Mouse (Mus musculus) heart, embryonic 12.5 days (tissue): ENCODE data around the gene Gpatch2. TPM values are rescaled to one million over a fixed set of nuclear protein-coding genes. Genes with fewer than 3 reads are reported as not detected.

Experiments used
- ATAC-seq: fragments of 200-750 bp; cut with Nextera tagmentation; 2 replicates; pipeline ENCODE4 v1.8.0; 2017; ENCODE audit warnings: moderate TSS enrichment, moderate library complexity; ENCODE audit not compliant: insufficient number of reproducible peaks, low FRiP score
- H3K27ac ChIP-seq: fragments of 300-500 bp; sonication (generic); 2 replicates; pipeline ENCODE4 v1.5.1; 2016; ENCODE audit warnings: mild to moderate bottlenecking, moderate library complexity; ENCODE audit not compliant: poor library complexity, severe bottlenecking
- H3K27me3 ChIP-seq: fragments of 300-500 bp; sonication (generic); replicated peaks from 2 replicates; pipeline ENCODE4 v1.6.1; 2016; ENCODE audit warnings: mild to moderate bottlenecking, moderate library complexity
- H3K36me3 ChIP-seq: fragments of 300-500 bp; sonication (generic); 2 replicates; pipeline ENCODE4 v1.6.1; 2016; ENCODE audit warnings: mild to moderate bottlenecking, moderate library complexity
- H3K4me1 ChIP-seq: fragments of 300-500 bp; sonication (generic); replicated peaks from 2 replicates; pipeline ENCODE4 v1.6.1; 2016; ENCODE audit warnings: mild to moderate bottlenecking
- H3K4me2 ChIP-seq: fragments of 300-500 bp; sonication (generic); 2 replicates; pipeline ENCODE4 v1.6.1; 2016; ENCODE audit warnings: mild to moderate bottlenecking, moderate library complexity
- H3K4me3 ChIP-seq: fragments of 300-500 bp; sonication (generic); 2 replicates; pipeline ENCODE4 v1.5.1; 2016; ENCODE audit warnings: mild to moderate bottlenecking
- H3K9ac ChIP-seq: fragments of 300-500 bp; sonication (generic); 2 replicates; pipeline ENCODE4 v1.6.1; 2016; ENCODE audit warnings: mild to moderate bottlenecking, moderate library complexity
- H3K9me3 ChIP-seq: fragments of 300-500 bp; sonication (generic); replicated peaks from 2 replicates; pipeline ENCODE4 v1.6.1; 2016; ENCODE audit warnings: mild to moderate bottlenecking, moderate library complexity
- WGBS: fragments of 180-500 bp; shearing (Covaris S2); methylation state at CpG from one replicate; pipeline ENCODE4 v1.1.7; 2016; 5-methylcytosine and 5-hydroxymethylcytosine counted together
- polyA plus RNA-seq: library from polyadenylated mRNA; unstranded; fragments of >200 nt; fragmentation: Nextera tagmentation; extraction: Ambion mirVana; gene quantifications from 2 replicates; pipeline ENCODE4 v1.2.1, GENCODE M21; 2016

Gene Gpatch2
- polyA plus RNA-seq, 1 experiment from 2014 or later, result 16.7 TPM

DNA sequence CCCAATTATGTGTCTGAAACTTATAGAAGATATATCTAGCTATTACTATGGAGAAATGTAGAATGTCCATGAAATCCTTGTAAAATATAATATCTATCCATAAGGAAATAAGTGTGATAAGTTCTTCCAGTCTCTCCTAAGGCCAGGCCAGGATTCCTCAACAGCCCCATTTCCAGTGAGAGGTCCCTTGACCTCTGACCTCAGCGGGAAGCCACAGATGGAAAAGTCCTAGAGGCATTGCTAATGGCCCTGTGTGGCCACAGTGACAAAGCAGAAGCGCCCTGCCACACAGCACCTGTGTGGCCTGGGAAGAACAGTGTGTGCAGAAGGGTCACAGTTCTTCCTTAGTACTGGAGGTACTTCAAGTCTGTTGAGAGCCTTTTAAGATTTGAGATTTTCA, 127.2 kb downstream of the Gpatch2 start:
- no peak for ATAC-seq
- Histone ChIP-seq H3K9ac (no peak overlapping the region), H3K4me3 (no peak overlapping the region), H3K4me2 (no peak overlapping the region), H3K9me3 (no peaks in the 10 kb centered on the region), H3K27me3 (no peaks in the 10 kb centered on the region), H3K4me1 (peaks cover 8% of the 10 kb centered on the region; the same call in 1 of the 2 replicates), H3K36me3 (peaks cover 16% of the 10 kb centered on the region), H3K27ac (no peak overlapping the region)
- WGBS, result 67% methylated on average over 2 of the region's 2 CpGs

DNA sequence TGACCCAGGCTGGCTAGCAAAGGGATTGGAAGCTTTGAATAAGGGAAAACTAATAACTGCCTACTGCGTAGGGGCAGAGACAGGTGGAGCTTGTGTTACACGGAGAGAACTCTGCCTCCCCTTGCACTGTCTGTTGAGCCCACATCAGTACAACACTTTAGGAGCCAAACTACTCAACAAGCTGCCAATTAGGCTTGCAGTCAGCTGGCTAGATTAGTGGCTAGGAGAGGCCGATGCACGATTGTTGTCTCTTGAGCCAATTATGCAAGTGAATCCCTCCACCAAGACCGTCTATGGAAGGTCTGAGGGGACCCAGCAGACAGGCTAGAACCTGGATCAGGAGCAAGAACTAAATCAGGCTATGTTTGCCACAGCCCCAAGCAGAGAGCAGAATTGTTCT, 129.8 kb downstream of the Gpatch2 start:
- H3K9me3 ChIP-seq, result no peaks in the 10 kb centered on the region
- no peak overlapping the region for H3K4me2 ChIP-seq
- no peak overlapping the region for H3K4me3 ChIP-seq
- WGBS, result 80% methylated on average over 5 of the region's 5 CpGs
- no peak for ATAC-seq
- H3K4me1 ChIP-seq, result peaks cover 8% of the 10 kb centered on the region; the same call in 1 of the 2 replicates
- no peak overlapping the region for H3K27ac ChIP-seq
- H3K27me3 ChIP-seq, result no peaks in the 10 kb centered on the region
- H3K9ac ChIP-seq, result no peak overlapping the region
- H3K36me3 ChIP-seq, result peaks cover 33% of the 10 kb centered on the region

DNA sequence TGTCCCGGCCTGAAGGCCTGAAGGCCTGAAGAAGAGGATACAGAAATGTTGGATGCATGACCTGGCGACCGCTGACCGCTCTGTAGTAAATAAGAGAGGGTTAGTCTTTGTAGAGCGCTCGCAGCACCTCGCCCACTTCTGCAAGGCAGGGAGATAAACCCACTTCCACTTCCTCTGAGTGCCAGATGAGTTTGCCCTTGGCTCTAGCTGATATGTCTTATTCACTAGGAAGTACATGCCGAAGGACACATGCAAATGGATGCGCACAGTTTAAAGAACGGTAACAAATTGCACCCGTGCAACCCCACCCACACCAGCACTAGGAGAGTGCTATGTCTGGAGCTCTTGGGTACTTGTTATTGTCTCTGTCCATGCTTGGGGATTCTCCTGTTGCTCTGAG, 131.6 kb downstream of the Gpatch2 start:
- WGBS, result 78% methylated on average over 11 of the region's 11 CpGs

GRCm38 (mm10) chr1:187347606-187348005, 132.3 kb downstream of the Gpatch2 start:
- H3K36me3 ChIP-seq, result peaks cover 29% of the 10 kb centered on the region
- WGBS, result 76% methylated on average over 6 of the region's 6 CpGs
- no peak for ATAC-seq
- no peaks in the 10 kb centered on the region for H3K27me3 ChIP-seq
- H3K9me3 ChIP-seq, result no peaks in the 10 kb centered on the region
- no peak overlapping the region for H3K27ac ChIP-seq
- no peak overlapping the region for H3K9ac ChIP-seq
- no peak overlapping the region for H3K4me2 ChIP-seq
- H3K4me3 ChIP-seq, result no peak overlapping the region
- H3K4me1 ChIP-seq, result peaks cover 8% of the 10 kb centered on the region; the same call in 1 of the 2 replicates

More for the DNA sequence above, 131.6 kb downstream of the Gpatch2 start:
- Histone ChIP-seq H3K36me3 (peaks cover 29% of the 10 kb centered on the region), H3K9me3 (no peaks in the 10 kb centered on the region), H3K4me2 (no peak overlapping the region), H3K27me3 (no peaks in the 10 kb centered on the region), H3K4me3 (no peak overlapping the region), H3K27ac (no peak overlapping the region), H3K4me1 (peaks cover 8% of the 10 kb centered on the region; the same call in 1 of the 2 replicates), H3K9ac (no peak overlapping the region)
- no peak for ATAC-seq

DNA sequence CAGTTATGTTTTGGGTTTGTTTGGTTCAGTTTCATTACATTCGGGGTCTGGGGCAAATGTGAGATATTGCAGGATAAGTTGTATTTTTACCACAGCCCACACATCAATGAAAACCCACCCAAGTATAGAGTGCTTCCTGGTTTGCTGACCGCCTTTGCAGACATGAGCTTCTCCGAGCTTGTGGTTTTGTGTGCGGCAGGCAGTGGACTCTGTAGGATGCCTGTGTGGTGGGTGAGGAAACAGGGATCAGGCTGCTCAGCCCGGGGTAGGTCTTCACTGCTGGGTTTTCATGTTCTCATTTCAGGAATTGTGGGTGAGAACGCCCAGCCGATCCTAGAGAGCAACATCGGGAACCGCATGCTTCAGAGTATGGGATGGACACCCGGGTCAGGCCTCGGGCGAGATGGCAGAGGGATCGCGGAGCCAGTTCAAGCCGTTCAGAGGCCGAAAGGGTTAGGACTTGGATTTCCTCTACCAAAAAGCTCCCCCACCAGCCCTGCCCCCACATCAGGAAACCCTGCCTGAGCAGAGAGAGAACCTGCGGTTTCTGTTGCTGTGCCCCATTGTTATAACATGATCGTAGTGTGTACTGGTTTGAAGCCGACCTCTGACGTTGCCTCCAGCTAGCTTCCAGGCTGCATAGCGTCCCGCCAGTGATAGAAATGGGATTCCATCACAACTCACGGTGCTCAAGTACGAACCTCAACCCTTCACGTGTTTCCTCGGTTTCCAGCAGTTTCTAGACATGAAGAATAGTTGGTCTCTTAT, 132.9 kb downstream of the Gpatch2 start:
- Histone ChIP-seq H3K4me2 (no peak overlapping the region), H3K9ac (no peak overlapping the region), H3K4me3 (no peak overlapping the region), H3K27me3 (no peaks in the 10 kb centered on the region), H3K9me3 (no peaks in the 10 kb centered on the region), H3K4me1 (peaks cover 8% of the 10 kb centered on the region; the same call in 1 of the 2 replicates), H3K27ac (no peak overlapping the region), H3K36me3 (peaks cover 28% of the 10 kb centered on the region)
- ATAC-seq, result no peak
- WGBS, result 94% methylated on average over 26 of the region's 26 CpGs

DNA sequence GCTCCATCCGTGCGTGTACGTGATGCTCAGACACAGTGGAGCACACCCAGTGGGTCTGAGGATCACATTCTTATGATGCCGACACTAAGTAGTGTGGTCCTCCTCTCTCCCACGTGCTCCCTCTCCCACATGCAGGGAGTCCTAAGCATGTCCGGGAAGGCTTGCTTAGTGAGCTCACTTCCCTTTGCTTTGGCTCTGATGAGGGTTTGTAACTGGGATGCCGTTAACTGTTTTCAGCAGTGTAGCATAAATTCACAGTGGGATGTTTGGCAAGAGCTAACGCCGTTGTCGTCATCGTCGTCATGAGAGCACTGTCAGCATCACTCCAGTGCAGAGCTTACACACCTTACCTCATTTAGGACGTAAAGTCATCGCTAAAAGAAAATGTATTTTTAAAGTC, 133.6 kb downstream of the Gpatch2 start:
- WGBS, result 86% methylated on average over 14 of the region's 14 CpGs
- Histone ChIP-seq H3K4me1 (peaks cover 8% of the 10 kb centered on the region; the same call in 1 of the 2 replicates), H3K36me3 (peaks cover 25% of the 10 kb centered on the region), H3K9ac (no peak overlapping the region), H3K4me3 (no peak overlapping the region), H3K27ac (no peak overlapping the region), H3K27me3 (no peaks in the 10 kb centered on the region), H3K4me2 (no peak overlapping the region), H3K9me3 (no peaks in the 10 kb centered on the region)
- no peak for ATAC-seq

GRCm38 (mm10) chr1:187356169-187356568, 140.9 kb downstream of the Gpatch2 start:
- Histone ChIP-seq H3K4me3 (no peak overlapping the region), H3K4me1 (no peaks in the 10 kb centered on the region), H3K36me3 (no peaks in the 10 kb centered on the region), H3K9me3 (no peaks in the 10 kb centered on the region), H3K9ac (no peak overlapping the region), H3K27ac (no peak overlapping the region), H3K4me2 (no peak overlapping the region), H3K27me3 (no peaks in the 10 kb centered on the region)
- WGBS, result 86% methylated on average over 15 of the region's 15 CpGs
- no peak for ATAC-seq

GRCm38 (mm10) chr1:187356904-187357303, 141.6 kb downstream of the Gpatch2 start:
- WGBS, result 87% methylated on average over 8 of the region's 8 CpGs
- no peaks in the 10 kb centered on the region for H3K4me1 ChIP-seq

DNA sequence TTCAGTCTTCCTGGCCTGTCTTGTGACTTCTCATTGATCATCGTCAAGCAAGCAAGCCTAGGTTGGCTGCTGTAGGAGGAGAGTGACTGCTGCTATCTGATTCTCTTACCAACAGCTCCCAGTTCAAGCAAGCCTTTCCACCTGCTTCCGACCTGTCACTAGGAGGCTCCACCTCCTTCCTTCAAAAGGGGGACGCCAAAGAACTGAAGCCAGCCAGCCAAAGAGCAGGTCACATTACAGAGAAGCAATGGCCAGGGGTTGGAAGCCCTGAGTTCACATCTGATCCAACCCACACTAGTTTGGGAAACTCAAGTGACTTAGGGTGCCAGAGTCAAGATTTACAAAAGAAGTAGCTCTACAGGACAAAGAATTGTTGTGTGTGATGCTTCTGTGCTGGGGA, 144.9 kb downstream of the Gpatch2 start:
- WGBS, result 29% methylated on average over 3 of the region's 3 CpGs
- H3K9ac ChIP-seq, result no peak overlapping the region

More at GRCm38 (mm10) chr1:187356904-187357303, 141.6 kb downstream of the Gpatch2 start:
- H3K27ac ChIP-seq, result no peak overlapping the region
- H3K4me2 ChIP-seq, result no peak overlapping the region
- H3K4me3 ChIP-seq, result no peak overlapping the region
- ATAC-seq, result no peak
- H3K36me3 ChIP-seq, result no peaks in the 10 kb centered on the region
- no peaks in the 10 kb centered on the region for H3K27me3 ChIP-seq
- H3K9ac ChIP-seq, result no peak overlapping the region
- H3K9me3 ChIP-seq, result no peaks in the 10 kb centered on the region

GRCm38 (mm10) chr1:187362536-187362935, 147.2 kb downstream of the Gpatch2 start:
- 84% methylated on average over 5 of the region's 5 CpGs for WGBS
- ATAC-seq, result no peak
- H3K27ac ChIP-seq, result no peak overlapping the region
- no peak overlapping the region for H3K9ac ChIP-seq
- H3K4me3 ChIP-seq, result no peak overlapping the region
- no peak overlapping the region for H3K4me2 ChIP-seq
- H3K36me3 ChIP-seq, result no peaks in the 10 kb centered on the region
- H3K4me1 ChIP-seq, result no peaks in the 10 kb centered on the region
- H3K27me3 ChIP-seq, result no peaks in the 10 kb centered on the region
- H3K9me3 ChIP-seq, result no peaks in the 10 kb centered on the region

More for the DNA sequence above, 144.9 kb downstream of the Gpatch2 start:
- Histone ChIP-seq H3K4me1 (no peaks in the 10 kb centered on the region), H3K4me3 (no peak overlapping the region), H3K27me3 (no peaks in the 10 kb centered on the region), H3K4me2 (no peak overlapping the region), H3K27ac (no peak overlapping the region), H3K36me3 (no peaks in the 10 kb centered on the region), H3K9me3 (no peaks in the 10 kb centered on the region)
- ATAC-seq, result no peak

- Histone ChIP-seq H3K9me3 (no peaks in the 10 kb centered on the region), H3K9ac (no peak overlapping the region), H3K4me2 (no peak overlapping the region), H3K36me3 (no peaks in the 10 kb centered on the region), H3K27me3 (no peaks in the 10 kb centered on the region), H3K27ac (no peak overlapping the region), H3K4me3 (no peak overlapping the region), H3K4me1 (no peaks in the 10 kb centered on the region)
- no peak for ATAC-seq
- 88% methylated on average over 3 of the region's 3 CpGs for WGBS
Measured at GRCm38 (mm10) chr1:187365424-187365823, 150.1 kb downstream of the Gpatch2 start.

DNA sequence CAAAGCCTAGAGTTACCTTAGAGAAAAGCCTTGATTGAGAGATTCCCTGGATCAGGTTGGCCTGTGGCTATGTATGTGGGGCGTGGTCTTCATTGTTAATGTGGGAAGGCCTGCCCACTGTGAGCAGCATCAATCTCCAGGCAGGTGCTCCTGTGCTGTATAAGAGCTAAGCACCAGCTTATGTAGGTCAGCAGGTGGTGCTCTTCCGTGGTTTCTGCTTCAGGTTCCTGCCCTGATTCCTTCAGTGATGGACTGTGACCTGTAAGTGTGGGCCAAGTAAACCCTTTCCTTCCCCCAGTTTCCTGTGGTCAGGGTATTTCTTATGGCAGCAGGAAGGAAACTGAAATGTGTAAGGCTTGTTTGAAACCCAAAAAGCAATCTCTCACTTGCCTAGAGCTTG, 151.5 kb downstream of the Gpatch2 start:
- Histone ChIP-seq H3K4me3 (no peak overlapping the region), H3K27me3 (no peaks in the 10 kb centered on the region), H3K36me3 (no peaks in the 10 kb centered on the region), H3K9ac (no peak overlapping the region), H3K9me3 (no peaks in the 10 kb centered on the region), H3K4me2 (no peak overlapping the region), H3K4me1 (no peaks in the 10 kb centered on the region), H3K27ac (no peak overlapping the region)
- WGBS, result 49% methylated on average over 2 of the region's 2 CpGs
- no peak for ATAC-seq
